Mouse (Mus musculus) midbrain, embryonic 13.5 days (tissue): ENCODE data around the gene Hoxd8. TPM values are rescaled to one million over a fixed set of nuclear protein-coding genes. Genes with fewer than 3 reads are reported as not detected.

Experiments used
- ATAC-seq: fragments of 200-750 bp; cut with Nextera tagmentation; 2 replicates; pipeline ENCODE4 v1.8.0; 2017; ENCODE audit warnings: mild to moderate bottlenecking, moderate TSS enrichment, moderate library complexity
- H3K27ac ChIP-seq: fragments of 300-500 bp; sonication (generic); 2 replicates; pipeline ENCODE4 v1.5.1; 2015; ENCODE audit warnings: inconsistent platforms, mild to moderate bottlenecking, moderate library complexity
- H3K27me3 ChIP-seq: fragments of 300-500 bp; sonication (generic); 2 replicates; pipeline ENCODE4 v1.6.1; 2015; ENCODE audit warnings: mild to moderate bottlenecking, inconsistent platforms
- H3K36me3 ChIP-seq: fragments of 300-500 bp; sonication (generic); 2 replicates; pipeline ENCODE4 v1.6.1; 2015; ENCODE audit warnings: mild to moderate bottlenecking, inconsistent platforms
- H3K4me1 ChIP-seq: fragments of 300-500 bp; sonication (generic); replicated peaks from 2 replicates; pipeline ENCODE4 v1.6.1; 2015; ENCODE audit warnings: inconsistent platforms
- H3K4me2 ChIP-seq: fragments of 300-500 bp; sonication (generic); replicated peaks from 2 replicates; pipeline ENCODE4 v1.6.1; 2015; ENCODE audit warnings: moderate library complexity, mild to moderate bottlenecking, inconsistent platforms
- H3K4me3 ChIP-seq: fragments of 300-500 bp; sonication (generic); replicated peaks from 2 replicates; pipeline ENCODE4 v1.5.1; 2015; ENCODE audit warnings: mild to moderate bottlenecking, inconsistent platforms
- H3K9ac ChIP-seq: fragments of 300-500 bp; sonication (generic); replicated peaks from 2 replicates; pipeline ENCODE4 v1.6.1; 2015; ENCODE audit warnings: mild to moderate bottlenecking, inconsistent platforms
- H3K9me3 ChIP-seq: fragments of 300-500 bp; sonication (generic); 2 replicates; pipeline ENCODE4 v1.6.1; 2016; ENCODE audit warnings: mild to moderate bottlenecking, inconsistent platforms
- WGBS: fragments of 180-500 bp; shearing (Covaris S2); methylation state at CpG from one replicate; pipeline ENCODE4 v1.1.7; 2015; 5-methylcytosine and 5-hydroxymethylcytosine counted together
- polyA plus RNA-seq: library from polyadenylated mRNA; unstranded; fragments of >200 nt; fragmentation: Nextera tagmentation; extraction: Ambion mirVana; gene quantifications from 2 replicates; pipeline ENCODE4 v1.2.1, GENCODE M21; 2015

The Hoxd8 gene
- polyA plus RNA-seq, 1 experiment from 2014 or later, result not detected

- Histone ChIP-seq H3K9ac (no peak overlapping the region), H3K27ac (no peak overlapping the region), H3K27me3 (peaks cover 96% of the 10 kb centered on the region), H3K4me2 (no peak overlapping the region; the same call in 1 of the 2 replicates), H3K4me1 (peaks cover 8% of the 10 kb centered on the region), H3K36me3 (no peaks in the 10 kb centered on the region), H3K4me3 (peak overlapping the region; percentile 16), H3K9me3 (no peaks in the 10 kb centered on the region)
- ATAC-seq, result peak; percentile 24; the same call in 1 of the 2 replicates
- WGBS, result 4% methylated on average over 30 of the region's 30 CpGs
Observed at GRCm38 (mm10) chr2:74660421-74661375, 43.7 kb upstream of the Hoxd8 start.

- peak overlapping the region; percentile 34 for H3K4me2 ChIP-seq
- H3K4me1 ChIP-seq, result peaks cover 2% of the 10 kb centered on the region; the same call in 1 of the 2 replicates
- no peaks in the 10 kb centered on the region for H3K9me3 ChIP-seq
- WGBS, result 0% methylated on average over 14 of the region's 14 CpGs
- no peak overlapping the region for H3K27ac ChIP-seq
- ATAC-seq, result peak; percentile 73
- peaks cover 96% of the 10 kb centered on the region for H3K27me3 ChIP-seq
- peak overlapping the region; percentile 8; the same call in 1 of the 2 replicates for H3K4me3 ChIP-seq
- H3K9ac ChIP-seq, result no peak overlapping the region
- H3K36me3 ChIP-seq, result no peaks in the 10 kb centered on the region
Observed at GRCm38 (mm10) chr2:74661685-74662084, 42.7 kb upstream of the Hoxd8 start.

GRCm38 (mm10) chr2:74663291-74663925 is 41.0 kb upstream of the Hoxd8 start:
- Histone ChIP-seq H3K4me2 (no peak overlapping the region), H3K27me3 (peaks cover 99% of the 10 kb centered on the region), H3K4me1 (peaks cover 7% of the 10 kb centered on the region), H3K9me3 (no peaks in the 10 kb centered on the region), H3K4me3 (no peak overlapping the region), H3K27ac (no peak overlapping the region), H3K36me3 (no peaks in the 10 kb centered on the region), H3K9ac (no peak overlapping the region)
- WGBS, result 5% methylated on average over 18 of the region's 18 CpGs
- ATAC-seq, result no peak

- peaks cover 10% of the 10 kb centered on the region for H3K4me1 ChIP-seq
- WGBS, result 1% methylated on average over 7 of the region's 7 CpGs
Observed at GRCm38 (mm10) chr2:74666411-74666810, 38.0 kb upstream of the Hoxd8 start.

GRCm38 (mm10) chr2:74667191-74667841 is 37.1 kb upstream of the Hoxd8 start:
- no peak for ATAC-seq
- WGBS, result 1% methylated on average over 36 of the region's 36 CpGs
- H3K9me3 ChIP-seq, result no peaks in the 10 kb centered on the region
- H3K4me3 ChIP-seq, result no peak overlapping the region
- no peak overlapping the region for H3K27ac ChIP-seq
- no peak overlapping the region for H3K9ac ChIP-seq
- H3K36me3 ChIP-seq, result no peaks in the 10 kb centered on the region
- H3K27me3 ChIP-seq, result peaks cover 98% of the 10 kb centered on the region
- H3K4me2 ChIP-seq, result no peak overlapping the region
- peaks cover 7% of the 10 kb centered on the region for H3K4me1 ChIP-seq

More at GRCm38 (mm10) chr2:74666411-74666810, 38.0 kb upstream of the Hoxd8 start:
- no peak overlapping the region for H3K27ac ChIP-seq
- no peak overlapping the region for H3K4me3 ChIP-seq
- no peaks in the 10 kb centered on the region for H3K36me3 ChIP-seq
- ATAC-seq, result no peak
- no peak overlapping the region for H3K9ac ChIP-seq
- peaks cover 98% of the 10 kb centered on the region for H3K27me3 ChIP-seq
- H3K9me3 ChIP-seq, result no peaks in the 10 kb centered on the region
- H3K4me2 ChIP-seq, result no peak overlapping the region

GRCm38 (mm10) chr2:74667842-74668357 is 36.5 kb upstream of the Hoxd8 start, which contains the start of gene Hoxd13:
TSS of gene Hoxd13 (plus strand) at chr2:74668310.
- peak; percentile 47; the same call in 1 of the 2 replicates for ATAC-seq
- WGBS, result 0% methylated on average over 8 of the region's 51 CpGs
- Histone ChIP-seq H3K4me2 (peak within 1 kb of the TSS; percentile 49), H3K4me1 (peaks cover 11% of the 10 kb centered on the region), H3K9ac (0 out of 2 replicates have a peak within 1 kb of the TSS, but pooled peaks have one; percentile 32), H3K27ac (no peak within 1 kb of the TSS), H3K9me3 (no peaks in the 10 kb centered on the region), H3K4me3 (peak within 1 kb of the TSS; percentile 27), H3K36me3 (no peaks in the 10 kb centered on the region), H3K27me3 (peaks cover 98% of the 10 kb centered on the region)

- WGBS, result under 1% methylated on average over 50 of the region's 74 CpGs
- Histone ChIP-seq H3K4me1 (peaks cover 12% of the 10 kb centered on the region), H3K9ac (0 out of 2 replicates have a peak overlapping the region, but pooled peaks have one; percentile 32), H3K27ac (no peak overlapping the region), H3K4me3 (peak overlapping the region; percentile 27), H3K36me3 (no peaks in the 10 kb centered on the region), H3K9me3 (no peaks in the 10 kb centered on the region), H3K4me2 (peak overlapping the region; percentile 49), H3K27me3 (peaks cover 98% of the 10 kb centered on the region)
- ATAC-seq, result peak; percentile 70
Observed at GRCm38 (mm10) chr2:74668370-74669229, 35.8 kb upstream of the Hoxd8 start.

- ATAC-seq, result no peak
- Histone ChIP-seq H3K4me2 (no peak overlapping the region), H3K9ac (no peak overlapping the region), H3K4me1 (peaks cover 12% of the 10 kb centered on the region), H3K9me3 (no peaks in the 10 kb centered on the region), H3K36me3 (no peaks in the 10 kb centered on the region), H3K4me3 (no peak overlapping the region), H3K27ac (no peak overlapping the region), H3K27me3 (peaks cover 98% of the 10 kb centered on the region)
- WGBS, result 1% methylated on average over 3 of the region's 3 CpGs
Observed at GRCm38 (mm10) chr2:74669230-74669578, 35.2 kb upstream of the Hoxd8 start.

- peaks cover 98% of the 10 kb centered on the region for H3K27me3 ChIP-seq
- no peak overlapping the region for H3K4me3 ChIP-seq
- no peaks in the 10 kb centered on the region for H3K36me3 ChIP-seq
- 3% methylated on average over 14 of the region's 14 CpGs for WGBS
- ATAC-seq, result no peak
- H3K4me2 ChIP-seq, result no peak overlapping the region
- H3K4me1 ChIP-seq, result peaks cover 12% of the 10 kb centered on the region
- no peak overlapping the region for H3K9ac ChIP-seq
- no peak overlapping the region for H3K27ac ChIP-seq
- H3K9me3 ChIP-seq, result no peaks in the 10 kb centered on the region
Observed at GRCm38 (mm10) chr2:74669650-74670235, 34.7 kb upstream of the Hoxd8 start.

- no peak overlapping the region for H3K4me3 ChIP-seq
- WGBS, result 1% methylated on average over 3 of the region's 3 CpGs
- H3K9ac ChIP-seq, result no peak overlapping the region
- no peak overlapping the region for H3K4me2 ChIP-seq
- no peaks in the 10 kb centered on the region for H3K36me3 ChIP-seq
- H3K9me3 ChIP-seq, result no peaks in the 10 kb centered on the region
- ATAC-seq, result no peak
- no peak overlapping the region for H3K27ac ChIP-seq
- peaks cover 12% of the 10 kb centered on the region for H3K4me1 ChIP-seq
- peaks cover 99% of the 10 kb centered on the region for H3K27me3 ChIP-seq
Observed at GRCm38 (mm10) chr2:74670632-74671188, 33.7 kb upstream of the Hoxd8 start.
